Comparison of ENCODE assay signal across 12 mouse cellular contexts in genomic region chr4:58547725-58548124, GRCm38 (mm10). TPM values are rescaled to one million over a fixed set of nuclear protein-coding genes. Genes with fewer than 3 reads are reported as not detected.
DNase-seq lines count a peak whose midpoint lies in the region; ATAC-seq and TF ChIP-seq lines count a peak whose summit lies in the region.
"Had no signal": no experiment of that assay in that cellular context is flagged by ENCODE, and none has a peak within 500 bp of the region (broad histone marks: within the 10 kb centered on the region; RNA-seq: fewer than 3 reads in every experiment).

No protein-coding gene starts in this region.

- H3K4me3 ChIP-seq in intestine, embryonic 16.5 days (ENCODE audit: low read length), result no peak overlapping the region
- H3K4me3 ChIP-seq in intestine, postnatal 0 days (ENCODE audit: low read depth, low read length), result no peak overlapping the region
- no peak overlapping the region for H3K4me3 ChIP-seq in embryonic facial prominence, embryonic 12.5 days
- no peak overlapping the region for H3K4me3 ChIP-seq in small intestine, adult 2 months (ENCODE audit: low read depth, low read length)

- DNase-seq in adrenal gland, postnatal 25 days, result peak; percentile 5
- DNase-seq in frontal cortex, postnatal 36 days (ENCODE audit: low spot score in 2 of 2), result no peak
- DNase-seq in layer of hippocampus, adult 11-12 months (ENCODE audit: low spot score), result no peak
- DNase-seq: cerebellum, adult 11 months; gastrocnemius, postnatal 36 days; liver, postnatal 0 days; spleen, adult 18-20 months had no signal

- no peak overlapping the region for H3K9ac ChIP-seq in intestine, embryonic 16.5 days (ENCODE audit: low read depth, low read length)
- no peak overlapping the region for H3K9ac ChIP-seq in intestine, postnatal 0 days (ENCODE audit: low read depth, low read length)
- no peak overlapping the region for H3K9ac ChIP-seq in embryonic facial prominence, embryonic 12.5 days
- H3K9ac ChIP-seq: liver, postnatal 0 days had no signal

- ATAC-seq in intestine, embryonic 16.5 days, result no peak
- ATAC-seq in intestine, postnatal 0 days, result no peak
- ATAC-seq in embryonic facial prominence, embryonic 12.5 days (ENCODE audit: insufficient number of reproducible peaks, insufficient read depth, low FRiP score, low TSS enrichment), result no peak
- ATAC-seq: hindbrain, embryonic 16.5 days; liver, postnatal 0 days had no signal

- no peaks in the 10 kb centered on the region for H3K27me3 ChIP-seq in intestine, embryonic 16.5 days (replicated peaks; ENCODE audit: control insufficient read depth, insufficient read depth, low read length)
- no peaks in the 10 kb centered on the region for H3K27me3 ChIP-seq in intestine, postnatal 0 days (replicated peaks; ENCODE audit: control insufficient read depth, insufficient read depth, low read length)
- H3K27me3 ChIP-seq in embryonic facial prominence, embryonic 12.5 days, result no peaks in the 10 kb centered on the region
- no peaks in the 10 kb centered on the region for H3K27me3 ChIP-seq in small intestine, adult 2 months (ENCODE audit: control insufficient read depth, insufficient read depth, low read length)

- no peaks in the 10 kb centered on the region for H3K36me3 ChIP-seq in intestine, embryonic 16.5 days (ENCODE audit: control insufficient read depth, insufficient read depth, low read length)
- H3K36me3 ChIP-seq in intestine, postnatal 0 days (ENCODE audit: control insufficient read depth, insufficient read depth), result peaks cover 11% of the 10 kb centered on the region; the same call in 1 of the 2 replicates
- H3K36me3 ChIP-seq in embryonic facial prominence, embryonic 12.5 days, result peaks cover 24% of the 10 kb centered on the region
- peaks cover 17% of the 10 kb centered on the region for H3K36me3 ChIP-seq in small intestine, adult 2 months (ENCODE audit: control insufficient read depth, insufficient read depth, low read length)

- 77% methylated on average over 9 of the region's 9 CpGs for WGBS in intestine, embryonic 16.5 days
- 80% methylated on average over 9 of the region's 9 CpGs for WGBS in intestine, postnatal 0 days
- 44% methylated on average over 9 of the region's 9 CpGs for WGBS in embryonic facial prominence, embryonic 12.5 days
- WGBS in small intestine, adult 2 months, result 90% methylated on average over 9 of the region's 9 CpGs

- H3K4me1 ChIP-seq in intestine, embryonic 16.5 days (ENCODE audit: control insufficient read depth, insufficient read depth, low read length), result peaks cover 37% of the 10 kb centered on the region
- peaks cover 22% of the 10 kb centered on the region for H3K4me1 ChIP-seq in intestine, postnatal 0 days (replicated peaks; ENCODE audit: control insufficient read depth, insufficient read depth, low read length)
- H3K4me1 ChIP-seq in embryonic facial prominence, embryonic 12.5 days, result peaks cover 62% of the 10 kb centered on the region
- H3K4me1 ChIP-seq in small intestine, adult 2 months (ENCODE audit: control insufficient read depth, insufficient read depth, insufficient read length, low read length), result peaks cover 24% of the 10 kb centered on the region; the same call in 1 of the 2 replicates

- H3K4me2 ChIP-seq in intestine, embryonic 16.5 days (ENCODE audit: low read depth, low read length), result no peak overlapping the region
- H3K4me2 ChIP-seq in intestine, postnatal 0 days (replicated peaks; ENCODE audit: low read depth), result no peak overlapping the region
- peak overlapping the region; percentile 32 for H3K4me2 ChIP-seq in embryonic facial prominence, embryonic 12.5 days (replicated peaks)

- TF ChIP-seq CTCF in intestine, postnatal 0 days (IDR thresholded peaks at IDR 0.05; ENCODE audit: low read depth), result no peak
- no peak for TF ChIP-seq CTCF in small intestine, adult 2 months (IDR thresholded peaks at IDR 0.05; ENCODE audit: extremely low read depth, insufficient read length, insufficient replicate concordance, low read depth, low read length)

- peak overlapping the region; percentile 14; the same call in 1 of the 2 replicates for H3K27ac ChIP-seq in intestine, embryonic 16.5 days (ENCODE audit: low read length)
- H3K27ac ChIP-seq in intestine, postnatal 0 days (ENCODE audit: low read depth, low read length), result no peak overlapping the region
- H3K27ac ChIP-seq in embryonic facial prominence, embryonic 12.5 days, result peak overlapping the region; percentile 55; the same call in 1 of the 2 replicates
- H3K27ac ChIP-seq in small intestine, adult 2 months (ENCODE audit: insufficient read depth, low read depth, low read length), result peak overlapping the region; percentile 22; the same call in 1 of the 2 replicates

- no peaks in the 10 kb centered on the region for H3K9me3 ChIP-seq in intestine, embryonic 16.5 days (ENCODE audit: control insufficient read depth, low read length)
- H3K9me3 ChIP-seq in intestine, postnatal 0 days (ENCODE audit: control insufficient read depth), result no peaks in the 10 kb centered on the region
- no peaks in the 10 kb centered on the region for H3K9me3 ChIP-seq in embryonic facial prominence, embryonic 12.5 days

- no peak for TF ChIP-seq POLR2A in small intestine, adult 2 months (IDR thresholded peaks at IDR 0.05; ENCODE audit: low read depth, low read length)

RNA-seq across cellular contexts. Expression of gene Lpar1, which starts 6.0 kb away (rescaled TPM):
- 53.4 and 54.1 TPM in 2 replicates for polyA plus RNA-seq in intestine, embryonic 16.5 days (2015; fragmentation: Nextera tagmentation; extraction: Ambion mirVana)
- polyA plus RNA-seq in intestine, postnatal 0 days (2015; fragmentation: Nextera tagmentation; extraction: Ambion mirVana), result 64.9 and 70.3 TPM in 2 replicates
- 12.1 and 14.8 TPM in 2 replicates for total RNA-seq in adrenal gland, postnatal 25 days (2021)
- 194 and 195 TPM in 2 replicates for polyA plus RNA-seq in embryonic facial prominence, embryonic 12.5 days (2016; fragmentation: Nextera tagmentation; extraction: Ambion mirVana)
- 32.1 and 47.0 TPM in 2 replicates for polyA plus RNA-seq in small intestine, adult 2 months (2012; rRNA removed)
